Mouse (Mus musculus): ENCODE measurements at regions not wholly inside any gene's neighbourhood (a gene's known extent, or its start where the extent isn't known, plus 50 kb on each side); places are given as distances from the start of the nearest gene placed in this dataset.

DNA sequence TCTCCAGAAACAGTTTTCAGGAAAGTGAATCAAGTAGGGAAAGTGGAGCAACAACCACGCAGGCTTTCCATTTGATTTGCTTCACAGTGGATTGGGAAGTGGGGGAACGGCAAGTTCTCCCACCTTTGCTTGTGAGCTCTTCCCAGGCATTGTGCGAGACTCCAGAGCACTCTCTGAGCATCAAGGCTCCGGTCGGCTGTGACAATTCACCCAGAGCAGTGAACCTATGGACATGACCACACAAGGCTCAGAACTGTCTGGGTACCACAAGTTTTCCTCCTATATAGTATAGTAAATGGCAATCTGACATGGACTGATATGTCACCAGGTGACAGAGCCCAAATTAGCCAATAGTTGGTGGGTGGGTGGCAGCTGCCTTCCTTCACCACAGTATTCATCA lies 527.0 kb downstream of the Arl4a start:
- no peak for DNase-seq

DNA sequence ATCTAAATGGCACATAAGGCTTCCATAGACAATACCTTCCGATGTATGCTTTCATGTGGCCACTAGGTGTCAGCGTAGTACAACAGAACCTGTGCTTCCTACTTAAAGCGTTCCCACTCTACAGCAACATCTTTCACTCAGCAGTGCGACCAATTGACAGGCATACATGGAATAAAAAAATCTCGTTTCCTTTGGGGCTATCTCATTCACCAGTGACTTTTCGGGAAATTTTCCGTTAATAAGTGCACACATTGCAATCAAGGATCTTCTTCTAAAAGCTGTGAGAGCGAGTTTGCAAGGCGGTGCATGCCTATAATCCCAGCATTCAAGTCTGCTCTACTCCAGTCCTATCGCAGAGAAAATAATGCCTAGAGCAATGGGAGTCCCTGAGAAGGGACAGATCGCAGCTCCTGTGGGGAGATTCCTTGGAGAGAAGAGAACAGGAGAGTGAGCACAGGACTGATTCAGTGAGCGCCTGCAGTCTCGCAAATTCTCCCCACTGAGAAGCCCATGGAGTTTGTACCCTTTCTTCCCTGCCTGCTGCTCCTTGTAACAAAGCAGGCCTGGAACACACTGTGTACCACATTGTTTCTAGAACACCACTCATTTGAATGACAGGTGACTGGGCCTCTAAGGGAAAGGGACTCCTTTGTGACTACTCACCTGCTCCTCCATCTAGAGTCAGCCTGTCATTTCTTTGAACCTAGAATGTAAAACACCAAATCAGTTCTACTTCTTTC lies 527.6 kb downstream of the Arl4a start:
- peak; percentile 41 for DNase-seq
- intact Hi-C loops (cut with DNase I; ENCODE audit: low total_unique reads) = loop anchor here (5.0 to 10.0 kb wide), 2 partner anchors 565 to 652 kb away; no protein-coding TSS in a partner anchor

More for the DNA sequence above, 527.0 kb downstream of the Arl4a start:
- intact Hi-C loops (cut with DNase I; ENCODE audit: low total_unique reads) = loop anchor here (5.0 to 10.0 kb wide), 2 partner anchors 564 to 651 kb away; no protein-coding TSS in a partner anchor

DNA sequence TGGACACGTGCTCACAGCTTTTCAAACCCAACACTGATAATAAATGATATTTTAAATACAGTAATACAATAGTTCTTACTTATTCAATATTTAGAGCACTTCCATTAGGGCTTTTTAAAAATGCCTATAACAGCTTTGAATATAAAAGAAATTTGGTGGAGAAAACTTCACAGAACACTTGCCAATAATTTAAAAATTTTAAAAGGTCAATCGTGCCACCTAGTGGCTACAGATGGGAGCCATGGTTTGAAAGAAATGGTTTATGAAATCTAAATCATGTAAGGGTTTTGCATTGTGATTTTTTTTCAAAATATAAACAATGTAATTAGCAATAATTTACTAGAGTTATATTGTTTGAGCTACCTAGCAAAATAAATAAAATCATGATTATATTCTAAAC lies 541.6 kb downstream of the Arl4a start:
- DNase-seq = no peak
- intact Hi-C loops (cut with DNase I; ENCODE audit: low total_unique reads) = loop anchor here (5.0 kb wide), 1 partner anchor 1354 kb away; no protein-coding TSS in a partner anchor

DNA sequence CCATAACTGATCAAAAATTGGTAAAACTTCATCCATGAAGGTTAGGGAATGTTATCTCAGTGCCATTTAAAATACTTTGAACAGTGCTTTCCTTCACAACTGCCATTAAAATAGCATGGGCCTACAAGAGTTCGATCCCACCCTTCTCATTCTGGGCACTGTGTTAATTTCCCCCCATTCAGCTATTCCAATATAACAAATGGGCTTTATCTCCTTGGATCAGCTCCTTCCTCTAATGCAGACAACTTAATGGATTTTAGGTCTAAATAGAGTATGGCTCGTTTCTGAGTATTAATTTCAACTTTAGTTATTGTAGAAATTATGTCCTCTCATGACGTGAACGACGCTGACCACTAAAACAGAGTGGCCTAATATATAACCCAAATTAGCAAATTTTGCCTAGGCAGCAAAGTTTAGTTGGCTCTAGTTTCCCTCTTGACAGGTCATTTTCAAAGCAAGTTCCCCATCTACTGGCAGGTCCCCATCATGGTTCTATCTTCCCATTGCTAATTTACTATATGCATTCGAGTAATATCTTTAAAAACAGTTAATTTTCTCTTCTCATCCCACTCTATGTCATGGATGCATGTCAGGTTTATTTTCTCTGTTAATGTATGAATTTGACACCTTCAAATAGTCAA lies 544.1 kb downstream of the Arl4a start:
- DNase-seq = no peak
- intact Hi-C loops (cut with DNase I; ENCODE audit: low total_unique reads) = loop anchor here (5.0 kb wide), 1 partner anchor 1151 kb away; no protein-coding TSS in a partner anchor

DNA sequence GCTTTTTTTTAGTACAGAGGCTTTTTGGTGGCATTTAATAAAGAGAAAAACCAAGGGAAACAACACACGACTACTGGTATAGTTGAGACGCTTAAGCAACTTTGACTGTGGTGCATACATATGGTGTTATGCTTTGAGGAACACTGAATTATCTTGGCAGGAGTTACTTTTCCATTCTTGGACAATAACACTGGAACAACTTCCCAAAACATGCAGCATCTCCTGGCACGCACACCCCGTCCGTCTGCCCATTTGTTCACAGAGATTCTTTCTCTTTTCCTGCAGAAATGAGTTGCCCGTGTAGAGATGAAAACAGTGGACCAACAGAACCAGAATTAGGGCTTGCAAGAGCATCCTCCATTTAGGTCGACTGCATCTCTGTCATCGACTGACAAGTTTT lies 544.7 kb downstream of the Arl4a start:
- DNase-seq = no peak
- intact Hi-C loops (cut with DNase I; ENCODE audit: low total_unique reads) = loop anchor here (5.0 kb wide), 1 partner anchor 1151 kb away; no protein-coding TSS in a partner anchor

DNA sequence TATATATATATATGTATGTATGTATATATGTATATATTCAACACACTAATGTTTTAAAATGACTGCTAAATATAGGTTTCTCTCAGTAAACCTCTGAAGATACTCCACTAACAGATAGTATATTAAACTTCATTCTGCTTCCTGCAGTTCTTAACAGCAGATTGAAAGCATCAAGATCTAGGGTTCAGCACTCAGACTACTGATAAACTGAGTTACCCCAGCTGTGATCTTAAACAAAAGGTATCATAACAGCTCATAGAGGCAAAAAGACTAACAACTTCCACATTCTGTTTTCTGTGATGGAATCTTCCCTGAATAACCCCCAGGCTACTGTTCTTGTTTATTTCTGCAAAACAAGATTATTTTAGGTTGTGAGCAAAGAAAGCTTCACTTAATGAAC lies 564.8 kb downstream of the Arl4a start:
- intact Hi-C loops (cut with DNase I; ENCODE audit: low total_unique reads) = no loop called here
- no peak for DNase-seq
